Mouse (Mus musculus): ENCODE measurements around the gene Casp2. TPM values are rescaled to one million over a fixed set of nuclear protein-coding genes. Genes with fewer than 3 reads are reported as not detected.
A peak's percentile ranks its signal among the peaks of the same experiment; 100 is the strongest.

Casp2 gene
- total RNA-seq (2015; ENCODE audit: low replicate concordance) = 22.4 and 26.7 TPM in 2 replicates
- total RNA-seq (2017; ENCODE audit: low replicate concordance) = 32.1 and 38.9 TPM in 2 replicates

DNA sequence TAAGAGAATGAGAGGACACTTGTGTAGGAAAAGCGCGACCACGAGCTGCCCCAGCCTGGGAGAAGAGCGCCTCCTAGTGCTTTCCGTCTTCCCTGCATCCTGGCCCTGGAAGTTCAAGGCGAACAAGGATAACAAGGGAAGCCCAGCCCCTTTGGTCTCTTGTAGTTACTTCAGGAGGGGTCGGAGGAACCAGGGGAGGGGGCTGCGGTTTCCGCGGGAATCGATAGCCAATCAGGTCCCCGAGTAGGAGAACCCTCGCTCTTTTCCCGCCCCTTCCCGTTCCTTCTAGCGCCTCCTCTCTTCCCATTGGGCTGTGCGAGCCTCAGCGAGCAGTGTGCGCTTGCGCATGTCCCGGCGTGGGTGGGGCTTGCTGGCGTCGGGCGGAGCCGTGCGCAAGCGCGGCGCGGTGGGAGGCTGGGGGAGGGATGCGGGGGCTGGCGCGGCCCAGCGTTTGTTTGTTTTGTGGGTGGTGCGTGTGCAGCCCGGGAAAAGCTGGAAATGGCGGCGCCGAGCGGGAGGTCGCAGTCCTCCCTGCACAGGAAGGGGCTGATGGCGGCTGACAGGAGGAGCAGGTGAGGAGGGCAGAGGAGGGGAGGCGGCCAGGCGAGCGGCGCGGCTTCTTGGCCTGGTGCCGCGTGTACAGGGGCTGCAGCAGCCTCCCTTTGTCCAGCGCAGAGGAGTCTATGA is at the start of gene Casp2:
Gene Casp2, plus strand, starts transcription at position 360 of the 687 bp plus-strand sequence.
- ATAC-seq (replicated peaks; ENCODE audit: low FRiP score, poor library complexity, severe bottlenecking) = peak; percentile 95

DNA sequence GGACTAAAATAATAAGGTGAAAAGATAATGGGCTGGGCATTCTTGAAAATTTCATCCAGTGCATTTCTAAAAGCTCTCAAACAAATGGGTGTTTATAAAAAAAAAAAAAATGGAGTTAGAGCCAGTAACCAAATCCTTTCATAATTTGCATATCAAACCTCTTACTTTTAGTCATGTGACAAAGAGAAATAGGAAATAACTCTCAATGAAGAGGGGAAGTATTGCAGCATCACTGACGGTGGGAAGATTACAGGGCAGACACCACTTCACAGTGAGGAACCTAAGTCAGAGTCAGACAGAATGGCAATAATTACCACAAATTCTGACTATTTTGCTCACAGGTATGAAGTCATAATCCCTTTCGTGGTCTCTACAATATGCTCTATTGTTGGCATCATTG is 49.8 kb upstream of the Casp2 start, which contains the start of gene Tas2r144:
Gene Tas2r144, plus strand, starts transcription at position 301 of the 400 bp plus-strand sequence.
- ATAC-seq (replicated peaks; ENCODE audit: low FRiP score, poor library complexity, severe bottlenecking) = no peak

DNA sequence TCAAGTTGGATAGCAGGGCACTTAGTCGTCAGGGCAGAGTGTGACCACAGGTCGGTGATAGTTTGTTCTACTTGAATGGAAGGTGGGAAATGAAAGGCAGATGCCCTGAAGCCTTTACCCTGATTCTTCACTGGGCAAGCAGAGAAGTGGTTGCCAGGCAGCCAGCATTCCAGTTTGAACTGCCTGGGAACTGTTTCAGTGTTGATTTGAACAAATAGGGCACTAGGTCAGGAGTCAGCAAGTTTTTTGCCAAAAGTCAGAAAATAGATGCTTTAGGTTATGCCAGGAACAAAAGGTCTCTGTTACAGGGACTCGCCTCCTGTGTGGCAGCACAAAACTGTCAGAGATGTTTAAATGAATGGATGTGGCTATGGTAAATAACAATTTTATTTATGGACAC is 42.5 kb upstream of the Casp2 start:
- ATAC-seq (replicated peaks; ENCODE audit: low FRiP score, poor library complexity, severe bottlenecking) = no peak

DNA sequence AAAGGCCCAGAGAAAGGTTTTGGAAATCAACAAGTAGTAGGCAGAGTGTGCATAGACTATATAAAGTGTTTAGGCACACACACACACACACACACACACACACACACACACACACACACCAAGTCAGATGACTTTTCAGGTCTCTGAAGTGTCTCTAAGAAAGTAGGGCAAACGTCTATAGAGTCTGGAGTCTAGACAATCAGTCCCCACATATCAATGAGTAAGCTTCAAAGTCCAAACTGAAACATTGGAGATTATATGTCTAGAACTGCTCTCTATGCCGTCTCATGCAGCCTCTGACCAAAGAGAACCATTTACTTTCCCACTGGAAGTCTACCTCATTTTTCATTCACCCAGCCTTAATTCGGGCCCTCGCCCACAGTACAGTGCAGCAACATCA is 39.7 kb upstream of the Casp2 start:
- ATAC-seq (replicated peaks; ENCODE audit: low FRiP score, poor library complexity, severe bottlenecking) = no peak

DNA sequence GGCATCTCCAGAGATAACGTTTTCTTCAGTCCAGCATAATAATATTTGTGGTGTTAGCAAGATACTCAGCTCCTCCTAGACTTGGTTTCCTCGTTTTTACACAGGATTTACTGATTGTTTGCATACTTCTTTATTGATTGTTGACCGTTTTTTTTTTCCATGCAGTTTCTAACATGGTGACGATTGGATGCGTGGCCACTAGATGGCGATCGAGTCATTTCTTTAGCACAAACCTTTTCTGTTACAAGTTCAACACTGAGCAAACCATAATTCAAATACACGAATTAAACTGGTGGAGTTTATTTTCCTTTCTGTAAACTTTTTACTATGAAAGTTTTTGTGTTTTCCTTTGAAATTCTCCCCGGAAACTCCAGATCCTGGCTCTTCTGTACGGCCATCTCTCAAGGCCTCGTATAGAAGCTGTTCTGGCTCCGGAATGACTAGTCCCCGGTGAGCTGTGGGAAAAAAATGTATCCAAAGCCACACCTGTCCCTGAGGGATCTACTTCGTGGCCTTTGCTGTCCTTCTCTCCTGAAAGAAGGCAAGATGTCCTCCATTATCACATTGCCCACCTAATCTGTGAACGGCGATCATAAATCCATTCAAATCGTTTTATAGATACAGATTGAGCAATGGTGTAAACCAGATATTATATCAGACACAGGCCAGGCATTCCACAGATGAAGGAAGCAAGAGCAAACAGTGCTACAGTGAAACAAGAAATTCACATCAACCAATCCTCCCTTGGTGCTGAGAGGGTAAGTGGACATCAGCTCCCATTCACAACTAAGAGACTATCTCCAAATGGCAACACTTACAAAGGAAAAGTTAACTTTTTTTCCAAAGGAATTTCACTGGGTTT is 37.3 kb upstream of the Casp2 start:
- ATAC-seq (replicated peaks; ENCODE audit: low FRiP score, poor library complexity, severe bottlenecking) = peak; percentile 65; the same call in 1 of the 2 replicates

DNA sequence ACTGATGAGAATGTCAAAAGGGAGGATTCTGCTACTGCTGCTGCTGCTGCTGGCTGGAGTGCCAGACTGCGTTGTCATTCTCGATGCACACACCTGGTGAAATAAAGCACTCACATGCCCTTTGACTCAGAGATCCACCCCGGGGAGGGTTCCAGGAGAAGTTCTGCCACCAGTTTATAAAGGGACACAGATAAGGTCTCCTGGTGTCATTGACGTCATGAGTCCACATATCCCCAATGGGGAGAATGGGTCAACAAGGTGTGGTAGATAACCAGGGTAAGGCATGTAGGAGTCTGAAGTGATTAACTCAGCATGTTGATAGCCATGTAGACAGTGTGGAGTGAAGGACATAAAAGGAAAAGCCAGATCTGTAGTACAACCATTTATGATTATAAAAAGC is 35.2 kb upstream of the Casp2 start:
- ATAC-seq (replicated peaks; ENCODE audit: low FRiP score, poor library complexity, severe bottlenecking) = no peak

DNA sequence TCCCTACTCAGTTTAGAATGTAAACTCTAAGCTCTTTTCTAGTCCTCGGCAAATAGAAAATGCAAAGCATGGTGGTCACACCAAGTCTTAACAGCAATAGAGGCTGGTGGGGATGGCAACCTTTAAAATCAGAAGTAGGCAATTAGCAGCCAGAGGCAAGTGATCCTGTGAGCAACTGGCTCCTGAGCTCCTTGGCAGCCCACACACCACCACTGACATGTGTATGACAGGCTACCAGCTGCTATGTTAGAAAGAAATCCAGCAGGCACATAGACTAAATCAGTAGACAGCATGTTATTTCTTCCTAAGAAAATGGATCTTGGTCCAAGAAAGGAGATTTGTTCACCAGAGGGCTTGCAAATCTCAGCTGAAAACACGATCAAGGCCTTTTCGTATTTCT is 33.6 kb upstream of the Casp2 start:
- no peak for ATAC-seq (replicated peaks; ENCODE audit: low FRiP score, poor library complexity, severe bottlenecking)

DNA sequence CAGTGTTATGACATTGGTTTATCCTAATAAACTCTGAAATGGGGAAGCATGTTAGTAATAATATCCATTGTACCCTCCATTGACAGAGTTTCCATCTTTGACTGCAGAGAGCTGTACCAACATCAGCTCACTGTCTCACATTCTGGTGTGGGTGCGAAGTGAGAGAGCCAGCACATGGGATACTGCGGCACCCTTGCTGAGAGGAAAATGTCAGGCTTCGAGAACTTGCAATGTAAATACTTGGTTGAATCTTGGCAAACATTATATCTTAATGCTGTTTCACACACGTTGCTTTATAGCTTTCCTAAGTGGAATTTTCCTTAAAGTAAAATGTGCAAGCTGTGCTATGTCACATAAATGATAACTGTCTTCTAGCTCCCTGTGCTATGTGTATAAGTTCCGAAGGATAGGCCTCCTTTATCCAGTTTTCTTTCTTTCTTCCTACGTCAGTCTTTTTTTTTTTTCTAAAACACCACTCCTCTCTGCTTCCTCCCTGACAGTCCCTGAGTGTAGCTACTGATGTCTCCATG is 27.4 kb upstream of the Casp2 start:
- ATAC-seq (replicated peaks; ENCODE audit: low FRiP score, poor library complexity, severe bottlenecking) = no peak

DNA sequence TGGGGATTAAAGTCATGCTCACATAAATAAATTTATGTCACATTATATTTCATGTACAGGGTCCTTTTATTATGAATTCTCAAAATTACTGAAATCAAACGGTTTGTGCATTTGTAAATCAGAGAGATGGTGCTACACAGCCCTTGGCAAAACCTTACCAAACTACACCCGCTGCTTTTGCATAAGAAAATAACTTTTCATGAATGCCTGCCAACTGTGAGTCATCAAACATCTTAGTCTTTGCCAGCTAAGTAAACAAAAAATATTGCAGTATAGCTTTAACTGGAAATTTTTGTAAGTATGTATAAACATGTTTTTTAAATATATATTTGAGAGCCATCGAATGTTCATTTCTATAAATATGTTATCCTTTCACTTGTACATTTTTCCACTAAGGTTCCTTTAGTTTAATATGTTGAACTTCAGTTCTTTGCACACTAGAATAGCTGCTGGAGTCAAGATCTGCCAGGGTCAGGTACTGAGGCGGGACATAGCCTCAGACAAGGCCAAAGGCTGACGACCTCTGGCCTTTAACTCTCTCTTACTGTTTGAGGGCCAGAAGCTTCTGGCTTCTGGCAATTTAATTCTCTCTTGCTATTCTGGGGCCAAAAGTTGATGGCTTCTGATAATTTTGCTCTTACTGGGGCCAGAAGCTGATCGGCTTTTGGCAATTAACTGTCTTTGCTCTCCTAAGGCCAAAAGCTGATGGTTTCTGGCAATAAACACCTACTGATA is 23.3 kb upstream of the Casp2 start:
- ATAC-seq (replicated peaks; ENCODE audit: low FRiP score, poor library complexity, severe bottlenecking) = no peak

DNA sequence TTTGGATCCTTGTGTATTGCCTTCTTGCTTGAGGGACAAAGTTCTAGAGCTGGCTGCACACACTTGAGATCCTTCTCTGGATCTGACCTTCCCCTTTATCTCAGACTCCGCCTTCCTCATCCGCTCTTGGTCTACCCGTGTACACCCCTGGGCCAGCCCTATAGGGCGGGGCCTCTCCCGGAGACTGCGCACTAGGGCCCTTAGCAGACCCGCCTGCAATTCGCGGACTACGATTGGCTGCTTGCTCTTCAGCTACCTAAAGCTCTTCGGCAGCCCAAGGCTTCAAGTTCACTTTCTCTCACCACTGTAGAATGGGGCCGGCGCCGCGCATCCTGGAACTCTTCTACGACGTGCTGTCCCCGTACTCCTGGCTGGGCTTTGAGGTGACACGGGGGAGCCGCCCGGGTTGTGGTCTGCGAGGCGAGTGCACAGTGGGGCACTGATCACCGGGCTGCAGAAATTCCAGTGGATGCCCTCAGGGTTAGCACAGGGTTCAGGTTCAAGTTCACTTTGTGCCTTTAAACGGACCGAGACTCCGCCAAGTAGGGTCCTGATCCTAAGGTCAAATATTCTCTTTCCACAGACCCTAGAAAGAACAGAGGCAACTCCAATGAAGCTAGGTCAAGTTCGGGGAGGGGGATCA is 19.0 kb upstream of the Casp2 start, which contains the start of gene Gstk1:
Gene Gstk1, plus strand, starts transcription at position 225 of the 643 bp plus-strand sequence.
- peak; percentile 96 for ATAC-seq (replicated peaks; ENCODE audit: low FRiP score, poor library complexity, severe bottlenecking)

DNA sequence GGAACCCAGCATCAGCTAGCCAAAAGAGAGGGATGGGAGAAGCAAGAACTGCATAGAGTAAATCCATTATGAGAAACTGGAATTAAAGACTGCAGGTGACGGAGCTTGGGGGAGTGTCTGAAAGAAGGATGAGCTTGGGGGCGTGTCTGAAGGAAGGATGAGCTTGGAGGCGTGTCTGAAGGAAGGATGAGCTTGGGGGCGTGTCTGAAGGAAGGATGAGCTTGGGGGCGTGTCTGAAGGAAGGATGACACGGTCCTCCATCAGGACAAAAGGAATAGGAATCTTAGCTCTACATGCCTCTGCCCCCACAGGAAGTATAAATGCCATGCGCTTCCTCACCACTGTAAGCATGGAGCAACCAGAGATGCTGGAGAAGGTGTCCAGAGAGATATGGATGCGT is 17.6 kb upstream of the Casp2 start:
- 0 out of 2 replicates have a peak, but pooled peaks have one; percentile 29 for ATAC-seq (replicated peaks; ENCODE audit: low FRiP score, poor library complexity, severe bottlenecking)

DNA sequence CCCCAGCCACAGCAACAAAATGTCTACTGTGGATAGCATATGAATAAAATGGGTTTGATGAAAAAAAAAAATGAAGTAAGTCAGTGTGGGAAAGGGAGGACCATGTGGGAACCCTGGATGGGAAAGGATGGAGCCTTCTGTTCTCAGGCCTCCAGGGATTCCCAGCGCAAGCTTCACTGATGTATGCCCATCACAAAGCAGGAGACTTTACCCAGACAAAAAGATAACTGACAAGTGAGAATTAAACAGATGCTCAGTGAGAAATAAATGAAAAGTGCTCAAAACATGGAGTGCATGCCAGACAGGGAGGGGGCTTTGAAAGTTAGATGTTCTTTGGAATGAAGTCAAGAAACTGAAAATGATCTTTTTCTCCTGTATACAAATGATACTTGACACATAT is 16.8 kb upstream of the Casp2 start:
- no peak for ATAC-seq (replicated peaks; ENCODE audit: low FRiP score, poor library complexity, severe bottlenecking)

DNA sequence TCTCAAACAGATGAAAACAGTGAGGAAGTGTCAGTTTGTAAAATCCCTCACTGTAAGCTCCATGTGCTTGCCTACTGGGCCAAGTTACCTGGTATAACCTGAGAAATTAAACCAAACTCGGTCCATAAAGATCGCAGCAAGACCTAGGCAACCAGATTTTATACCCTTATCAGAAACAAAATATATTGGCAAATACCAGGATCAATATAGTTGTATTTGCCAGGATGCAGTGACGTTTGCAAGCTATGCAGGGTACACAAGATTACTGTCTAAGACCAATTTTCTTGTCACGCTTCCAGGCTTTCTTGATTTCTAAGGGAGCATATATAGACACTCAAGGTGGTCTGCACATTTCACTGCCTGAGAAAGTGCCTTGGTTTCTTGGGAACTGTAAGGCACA is 13.0 kb upstream of the Casp2 start:
- ATAC-seq (replicated peaks; ENCODE audit: low FRiP score, poor library complexity, severe bottlenecking) = no peak

DNA sequence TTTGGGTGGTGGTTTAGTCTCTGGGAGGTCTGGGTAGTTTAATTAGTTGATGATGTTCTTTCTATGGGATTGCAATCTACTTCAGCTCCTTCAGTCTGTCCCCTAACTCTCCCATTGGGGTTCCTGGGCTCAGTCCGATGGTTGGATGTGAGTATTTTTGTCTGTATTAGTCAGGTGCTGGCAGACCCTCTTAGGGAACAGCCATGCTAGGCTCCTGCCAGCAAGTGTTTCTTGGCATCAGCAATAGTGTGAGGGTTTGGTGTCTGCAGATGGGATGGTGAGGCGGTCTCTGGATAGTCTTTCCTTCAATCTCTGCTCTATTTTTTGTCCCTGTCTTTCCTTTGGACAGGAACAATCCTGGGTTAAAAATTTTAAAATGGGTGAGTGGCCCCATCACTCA is 11.7 kb upstream of the Casp2 start:
- ATAC-seq (replicated peaks; ENCODE audit: low FRiP score, poor library complexity, severe bottlenecking) = no peak

DNA sequence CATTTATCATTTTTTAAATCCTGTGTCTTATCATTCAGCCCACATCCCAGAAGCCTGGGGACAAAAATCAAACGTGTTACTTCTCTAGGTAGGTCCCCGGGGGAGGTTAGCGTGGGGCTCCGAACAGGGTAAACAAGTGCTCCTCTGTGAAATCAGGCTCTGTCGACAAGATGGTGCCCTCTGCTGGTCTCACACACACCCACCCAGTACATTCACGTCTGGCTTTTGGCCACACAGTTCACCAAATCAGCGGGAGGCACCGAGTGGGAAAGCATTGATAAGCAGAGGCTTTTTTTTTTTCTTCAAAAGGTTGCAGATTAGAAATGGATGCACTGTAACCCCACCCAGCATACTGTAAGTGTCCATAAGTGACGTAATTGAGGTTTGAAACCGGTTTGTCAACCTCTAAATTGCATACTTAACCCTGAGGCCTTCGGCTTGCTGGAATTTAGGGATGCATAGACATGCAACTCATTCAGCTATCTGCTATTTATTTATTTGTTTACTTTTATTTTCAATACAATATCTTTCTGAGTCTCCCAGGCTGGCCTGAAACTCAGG is 7.4 kb upstream of the Casp2 start:
- ATAC-seq (replicated peaks; ENCODE audit: low FRiP score, poor library complexity, severe bottlenecking) = peak; percentile 90

DNA sequence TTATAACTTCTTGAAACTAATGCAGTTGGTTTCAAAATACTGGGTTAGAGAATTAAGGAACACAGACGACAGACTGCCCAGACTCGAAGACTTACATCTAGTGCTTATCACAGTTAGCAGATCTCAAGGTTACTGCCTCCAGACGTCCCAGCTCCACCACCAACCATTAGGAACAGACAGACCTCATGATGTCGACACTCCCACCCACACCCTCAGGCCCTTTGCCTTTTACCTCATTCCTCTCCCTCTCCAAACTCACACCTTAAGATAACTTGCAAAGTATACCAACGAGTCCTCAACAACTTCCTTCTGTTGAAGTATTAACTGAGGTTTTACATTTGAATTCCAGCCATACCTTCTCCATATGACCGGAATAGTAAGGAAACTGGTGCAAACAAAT is 4.4 kb upstream of the Casp2 start:
- ATAC-seq (replicated peaks; ENCODE audit: low FRiP score, poor library complexity, severe bottlenecking) = no peak

DNA sequence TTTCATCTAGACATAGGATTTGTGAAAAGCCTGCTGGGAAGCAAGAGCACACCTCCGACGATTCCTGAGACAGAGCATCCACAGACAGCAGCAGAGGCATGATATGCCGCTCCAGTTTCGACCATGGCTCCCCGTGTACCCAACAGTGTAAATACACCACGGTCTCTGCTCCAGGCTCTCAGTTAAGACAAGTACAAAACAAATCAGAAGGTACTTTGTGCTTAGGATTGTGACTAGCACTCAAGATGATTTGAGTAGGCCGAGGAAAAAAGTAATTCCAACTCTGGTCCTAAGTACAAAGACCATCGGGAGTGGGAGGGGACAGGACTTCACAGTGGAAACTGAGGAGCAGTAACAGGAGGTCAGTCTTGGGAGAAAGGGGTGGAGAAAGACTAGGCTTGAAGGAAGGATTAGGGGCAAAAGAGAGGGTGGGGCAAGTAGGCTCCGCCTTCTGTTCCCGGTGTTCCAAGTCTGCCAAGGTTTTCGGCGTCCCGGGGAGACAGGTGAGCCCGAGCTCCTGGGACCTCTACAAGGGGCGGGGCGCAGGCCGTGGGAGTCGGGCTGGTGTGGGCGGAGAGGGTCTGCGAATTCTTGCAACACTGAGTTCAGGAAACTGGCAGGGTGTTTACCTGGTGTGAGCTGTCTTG is 3.1 kb upstream of the Casp2 start, which contains the start of gene Tmem139:
Gene Tmem139, plus strand, starts transcription at position 447 of the 647 bp plus-strand sequence.
- no peak for ATAC-seq (replicated peaks; ENCODE audit: low FRiP score, poor library complexity, severe bottlenecking)

Measured in erythroblast, adult 5-6 weeks (primary cell).